Mouse (Mus musculus): ENCODE data around the gene Klhl29. TPM values are rescaled to one million over a fixed set of nuclear protein-coding genes. Genes with fewer than 3 reads are reported as not detected.

The Klhl29 gene
- polyA plus RNA-seq, 1 experiment = 36.1 TPM

- TF ChIP-seq POLR2A (IDR thresholded peaks at IDR 0.05; ENCODE audit: borderline replicate concordance, extremely low read depth, insufficient read depth, insufficient read length, poor library complexity, severe bottlenecking) (no peak), CTCF (IDR thresholded peaks at IDR 0.05; ENCODE audit: borderline replicate concordance, extremely low read depth, insufficient read depth, insufficient read length) (no peak)
- DNase-seq (ENCODE audit: low read depth) = no peak
These were observed 185.9 kb downstream of the Klhl29 start for GRCm38 (mm10) chr12:5189446-5190150.

GRCm38 (mm10) chr12:5188899-5189298, 186.6 kb downstream of the Klhl29 start:
- DNase-seq (ENCODE audit: low read depth) = no peak
- no peak for TF ChIP-seq POLR2A (IDR thresholded peaks at IDR 0.05; ENCODE audit: borderline replicate concordance, extremely low read depth, insufficient read depth, insufficient read length, poor library complexity, severe bottlenecking)
- TF ChIP-seq CTCF (IDR thresholded peaks at IDR 0.05; ENCODE audit: borderline replicate concordance, extremely low read depth, insufficient read depth, insufficient read length) = peak; percentile 9; the same call in 1 of the 2 replicates

GRCm38 (mm10) chr12:5187773-5188333, 187.6 kb downstream of the Klhl29 start:
- no peak for DNase-seq (ENCODE audit: low read depth)
- no peak for TF ChIP-seq CTCF (IDR thresholded peaks at IDR 0.05; ENCODE audit: borderline replicate concordance, extremely low read depth, insufficient read depth, insufficient read length)
- TF ChIP-seq POLR2A (IDR thresholded peaks at IDR 0.05; ENCODE audit: borderline replicate concordance, extremely low read depth, insufficient read depth, insufficient read length, poor library complexity, severe bottlenecking) = no peak

DNA sequence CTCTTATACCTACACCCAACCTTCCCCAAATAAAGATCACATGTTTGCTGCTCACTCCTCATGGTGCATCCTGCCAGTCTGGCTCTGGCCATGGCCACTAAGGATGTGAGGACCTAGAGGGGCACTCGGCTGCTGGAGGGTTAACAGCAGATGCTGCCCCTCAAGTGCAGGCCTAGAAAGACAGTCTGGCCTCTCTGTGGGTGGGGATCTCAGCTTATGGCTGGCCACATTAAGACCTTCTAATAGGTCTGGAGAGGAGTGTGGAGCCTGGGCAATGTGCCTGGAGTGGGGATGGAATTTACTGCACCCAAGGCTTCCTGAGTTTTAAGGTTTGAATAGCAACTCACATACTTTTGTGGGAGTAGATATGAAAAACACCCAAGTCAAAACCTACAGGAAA, 188.8 kb downstream of the Klhl29 start:
- DNase-seq (ENCODE audit: low read depth) = no peak
- TF ChIP-seq CTCF (IDR thresholded peaks at IDR 0.05; ENCODE audit: borderline replicate concordance, extremely low read depth, insufficient read depth, insufficient read length) (no peak), POLR2A (IDR thresholded peaks at IDR 0.05; ENCODE audit: borderline replicate concordance, extremely low read depth, insufficient read depth, insufficient read length, poor library complexity, severe bottlenecking) (no peak)

DNA sequence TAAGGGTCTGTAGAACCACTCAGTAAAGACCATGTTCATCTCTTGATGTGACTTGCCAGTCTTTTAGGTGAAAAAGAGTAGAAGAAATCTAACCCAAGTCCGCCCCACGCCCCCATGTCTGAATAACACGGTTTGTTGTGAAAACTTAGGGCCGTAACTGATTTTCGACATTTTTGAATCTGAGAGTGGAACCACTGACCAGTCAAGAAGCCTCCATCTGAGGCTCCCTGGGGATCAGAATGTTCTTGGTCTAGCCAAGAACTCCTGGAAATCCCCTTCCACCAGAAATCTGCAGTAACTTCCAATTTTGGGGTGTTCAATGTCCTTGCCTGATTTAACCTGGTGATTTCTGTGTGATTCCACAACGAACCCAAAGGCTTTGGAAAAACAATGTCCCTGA, 189.9 kb downstream of the Klhl29 start:
- no peak for DNase-seq (ENCODE audit: low read depth)
- TF ChIP-seq CTCF (IDR thresholded peaks at IDR 0.05; ENCODE audit: borderline replicate concordance, extremely low read depth, insufficient read depth, insufficient read length) (no peak), POLR2A (IDR thresholded peaks at IDR 0.05; ENCODE audit: borderline replicate concordance, extremely low read depth, insufficient read depth, insufficient read length, poor library complexity, severe bottlenecking) (no peak)

DNA sequence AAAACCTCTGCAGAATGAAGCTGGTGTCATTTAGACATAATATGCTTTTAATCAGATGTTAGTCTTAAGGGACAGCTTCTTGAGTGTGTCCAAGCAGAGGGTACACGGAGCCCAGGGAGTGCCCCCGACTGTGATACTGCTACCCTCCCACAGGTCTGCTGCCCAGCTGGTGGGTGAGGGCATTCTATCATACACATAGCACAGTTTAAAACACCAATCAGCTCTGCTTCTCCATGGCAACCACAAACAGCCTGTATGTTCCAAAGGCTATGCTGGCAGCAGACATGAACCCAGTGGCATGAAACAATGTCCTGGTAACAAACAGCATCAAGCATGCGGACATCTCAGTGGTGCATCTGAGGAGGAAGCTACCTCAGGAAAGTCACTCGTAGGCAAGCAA, 192.9 kb downstream of the Klhl29 start:
- peak; percentile 47 for DNase-seq (ENCODE audit: low read depth)
- no peak for TF ChIP-seq POLR2A (IDR thresholded peaks at IDR 0.05; ENCODE audit: borderline replicate concordance, extremely low read depth, insufficient read depth, insufficient read length, poor library complexity, severe bottlenecking)
- TF ChIP-seq CTCF (IDR thresholded peaks at IDR 0.05; ENCODE audit: borderline replicate concordance, extremely low read depth, insufficient read depth, insufficient read length) = no peak

DNA sequence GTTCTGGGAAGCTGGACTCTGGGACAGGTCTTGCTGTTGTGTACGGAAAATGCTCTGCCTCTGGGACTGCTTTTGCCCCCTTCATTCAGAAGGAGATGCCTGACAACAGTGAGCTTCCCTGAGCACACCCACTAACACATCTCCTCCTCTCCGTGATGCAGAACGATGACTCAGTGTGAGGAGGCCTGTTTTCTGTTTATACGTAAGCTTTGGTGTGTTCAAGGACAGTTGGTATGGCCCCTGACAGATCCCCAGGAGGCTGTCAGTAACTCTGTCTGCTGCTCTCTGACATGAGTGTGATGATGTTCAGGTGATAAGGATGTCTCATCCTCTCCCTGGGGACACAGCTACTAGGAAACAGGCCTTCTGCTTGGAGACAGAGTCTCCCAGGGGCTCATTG, 193.3 kb downstream of the Klhl29 start:
- DNase-seq (ENCODE audit: low read depth) = no peak

DNA sequence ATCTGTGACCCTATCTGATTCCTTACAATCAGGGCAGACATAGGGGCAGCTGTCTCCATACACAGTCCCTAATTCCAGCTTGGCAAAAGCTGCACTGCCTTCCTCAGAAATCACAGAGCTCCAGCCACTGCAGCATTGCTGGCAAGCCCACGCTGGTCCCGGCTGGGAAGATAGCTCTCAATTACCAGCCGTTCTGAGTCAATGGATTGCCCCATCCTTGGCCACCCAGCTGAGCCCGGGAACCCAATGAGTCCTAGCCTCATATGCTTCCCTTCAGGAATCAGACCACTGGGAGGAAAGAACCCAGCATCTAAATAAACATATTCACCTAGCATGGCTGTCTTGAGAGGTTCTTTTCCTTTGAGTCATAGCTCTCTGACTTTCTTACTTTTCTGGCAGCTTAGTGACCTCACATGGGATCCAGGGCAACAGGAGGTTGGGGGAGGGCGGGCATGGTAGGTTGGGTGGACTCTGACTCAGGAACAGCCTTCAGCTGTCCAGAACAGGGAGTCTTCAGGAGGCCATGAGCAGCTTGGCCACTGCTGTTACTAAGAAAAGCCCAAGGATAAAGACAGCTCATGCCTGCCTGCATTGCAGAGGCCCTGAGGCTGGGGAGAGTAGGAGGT, 198.7 kb downstream of the Klhl29 start:
- DNase-seq (ENCODE audit: low read depth) = peak; percentile 16
- TF ChIP-seq POLR2A (IDR thresholded peaks at IDR 0.05; ENCODE audit: borderline replicate concordance, extremely low read depth, insufficient read depth, insufficient read length, poor library complexity, severe bottlenecking) (no peak), CTCF (IDR thresholded peaks at IDR 0.05; ENCODE audit: borderline replicate concordance, extremely low read depth, insufficient read depth, insufficient read length) (no peak)

More for the DNA sequence above, 193.3 kb downstream of the Klhl29 start:
- TF ChIP-seq CTCF (IDR thresholded peaks at IDR 0.05; ENCODE audit: borderline replicate concordance, extremely low read depth, insufficient read depth, insufficient read length) (no peak), POLR2A (IDR thresholded peaks at IDR 0.05; ENCODE audit: borderline replicate concordance, extremely low read depth, insufficient read depth, insufficient read length, poor library complexity, severe bottlenecking) (no peak)

- TF ChIP-seq POLR2A (IDR thresholded peaks at IDR 0.05; ENCODE audit: borderline replicate concordance, extremely low read depth, insufficient read depth, insufficient read length, poor library complexity, severe bottlenecking) = no peak
- peak; percentile 59 for TF ChIP-seq CTCF (IDR thresholded peaks at IDR 0.05; ENCODE audit: borderline replicate concordance, extremely low read depth, insufficient read depth, insufficient read length)
- peak; percentile 48 for DNase-seq (ENCODE audit: low read depth)
These were observed 209.3 kb downstream of the Klhl29 start for GRCm38 (mm10) chr12:5166141-5166540.

DNA sequence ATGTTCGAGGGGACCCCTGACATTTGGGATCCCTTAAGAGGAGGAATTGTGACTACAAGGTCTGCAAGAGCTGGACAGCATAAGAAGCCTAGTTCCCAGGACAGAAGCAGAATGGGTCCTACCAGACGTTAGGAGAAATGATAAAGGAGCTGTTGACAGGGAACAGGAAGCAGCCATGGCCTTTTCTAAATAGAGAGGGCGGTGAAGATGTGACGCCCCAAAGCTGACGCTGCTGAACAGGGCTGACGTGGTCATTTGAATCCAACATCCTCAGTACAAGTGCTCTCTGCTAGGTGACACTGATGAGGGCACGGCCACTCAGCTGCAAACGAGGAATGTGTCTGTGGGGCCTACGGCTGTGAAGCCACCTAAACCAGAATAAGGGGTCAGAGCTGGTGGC, 210.1 kb downstream of the Klhl29 start:
- DNase-seq (ENCODE audit: low read depth) = no peak

DNA sequence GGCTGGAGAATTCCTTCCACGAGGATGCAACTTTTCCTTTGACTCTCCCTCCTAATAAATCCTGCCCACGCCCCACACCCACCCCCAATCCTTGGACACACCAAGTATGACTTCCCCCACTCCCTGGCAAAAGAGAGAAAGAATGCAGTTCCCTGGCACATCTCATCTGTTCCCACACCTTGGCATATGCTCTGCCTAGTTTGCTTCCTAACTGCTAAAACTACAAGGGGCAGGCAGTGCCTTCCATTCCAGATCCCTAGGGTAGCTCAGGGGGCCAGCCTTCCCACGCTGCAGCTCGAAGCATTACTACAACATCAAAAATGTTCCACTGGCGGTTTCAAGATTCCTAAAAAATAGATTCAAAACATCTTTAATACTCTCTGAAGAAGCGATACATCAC, 212.8 kb downstream of the Klhl29 start:
- DNase-seq (ENCODE audit: low read depth) = no peak
- no peak for TF ChIP-seq CTCF (IDR thresholded peaks at IDR 0.05; ENCODE audit: borderline replicate concordance, extremely low read depth, insufficient read depth, insufficient read length)
- no peak for TF ChIP-seq POLR2A (IDR thresholded peaks at IDR 0.05; ENCODE audit: borderline replicate concordance, extremely low read depth, insufficient read depth, insufficient read length, poor library complexity, severe bottlenecking)

More for the DNA sequence above, 210.1 kb downstream of the Klhl29 start:
- TF ChIP-seq POLR2A (IDR thresholded peaks at IDR 0.05; ENCODE audit: borderline replicate concordance, extremely low read depth, insufficient read depth, insufficient read length, poor library complexity, severe bottlenecking) (no peak), CTCF (IDR thresholded peaks at IDR 0.05; ENCODE audit: borderline replicate concordance, extremely low read depth, insufficient read depth, insufficient read length) (no peak)

Data from brain, embryonic 14.5 days (tissue).